Mouse (Mus musculus) heart, embryonic 14.5 days (tissue): ENCODE data around the gene Olfr955. TPM values are rescaled to one million over a fixed set of nuclear protein-coding genes. Genes with fewer than 3 reads are reported as not detected.

Experiments
- ATAC-seq: fragments of 200-750 bp; cut with Nextera tagmentation; 2 replicates; pipeline ENCODE4 v1.8.0; 2017; ENCODE audit warnings: low read depth, moderate TSS enrichment; ENCODE audit not compliant: insufficient number of reproducible peaks, insufficient read depth, low FRiP score
- H3K27ac ChIP-seq, 2 experiments: fragments of 200-500 bp in 1 of 2; fragments of 300-500 bp in 1 of 2; sonication (generic) in 1 of 2; replicated peaks in 1 of 2; 2 replicates each; pipeline ENCODE4 v1.5.1; 2012 to 2014; ENCODE audit warnings: low read depth in 2 of 2, low read length in 2 of 2, control low read depth in 1 of 2, mild to moderate bottlenecking in 1 of 2, mixed read lengths in 1 of 2; ENCODE audit not compliant: control insufficient read depth in 1 of 2, insufficient read depth in 1 of 2
- H3K27me3 ChIP-seq: fragments of 300-500 bp; sonication (generic); 2 replicates; pipeline ENCODE4 v1.6.1; 2014; ENCODE audit warnings: mild to moderate bottlenecking, low read length, control low read depth; ENCODE audit not compliant: control insufficient read depth, insufficient read depth
- H3K36me3 ChIP-seq: fragments of 300-500 bp; sonication (generic); 2 replicates; pipeline ENCODE4 v1.6.1; 2014; ENCODE audit warnings: mild to moderate bottlenecking, control low read depth, low read length, mixed read lengths; ENCODE audit not compliant: control insufficient read depth, insufficient read depth
- H3K4me1 ChIP-seq, 2 experiments: fragments of 200-500 bp in 1 of 2; fragments of 300-500 bp in 1 of 2; sonication (generic) in 1 of 2; 2 replicates each; pipeline ENCODE4 v1.6.1; 2012 to 2014; ENCODE audit warnings: low read length in 2 of 2, control low read depth in 1 of 2, mixed read lengths in 1 of 2; ENCODE audit not compliant: control insufficient read depth in 2 of 2, insufficient read depth in 2 of 2
- H3K4me2 ChIP-seq: fragments of 300-500 bp; sonication (generic); 2 replicates; pipeline ENCODE4 v1.6.1; 2014; ENCODE audit warnings: mild to moderate bottlenecking, low read length
- H3K4me3 ChIP-seq, 2 experiments: fragments of 200-500 bp in 1 of 2; fragments of 300-500 bp in 1 of 2; sonication (generic) in 1 of 2; 2 replicates each; pipeline ENCODE4 v1.5.1; 2012 to 2014; ENCODE audit warnings: low read length in 2 of 2, mild to moderate bottlenecking in 2 of 2, control low read depth in 1 of 2, low read depth in 1 of 2, moderate library complexity in 1 of 2; ENCODE audit not compliant: control insufficient read depth in 1 of 2, insufficient read depth in 1 of 2
- H3K9ac ChIP-seq: fragments of 300-500 bp; sonication (generic); 2 replicates; pipeline ENCODE4 v1.6.1; 2014; ENCODE audit warnings: mild to moderate bottlenecking, low read length
- H3K9me3 ChIP-seq: fragments of 300-500 bp; sonication (generic); 2 replicates; pipeline ENCODE4 v1.6.1; 2016; ENCODE audit warnings: low read length, control low read depth; ENCODE audit not compliant: control insufficient read depth
- WGBS: fragments of 180-500 bp; shearing (Covaris S2); extraction: QIAGEN DNeasy Blood & Tissue Kit; methylation state at CpG from one replicate; pipeline ENCODE4 v1.1.7; 2014; 5-methylcytosine and 5-hydroxymethylcytosine counted together
- polyA plus RNA-seq: library from polyadenylated mRNA; unstranded; fragments of >200 nt; fragmentation: Nextera tagmentation; extraction: Ambion mirVana; gene quantifications from 2 replicates; pipeline ENCODE4 v1.2.1, GENCODE M21; 2014

Gene Olfr955
- polyA plus RNA-seq: not detected in 2 replicates

DNA sequence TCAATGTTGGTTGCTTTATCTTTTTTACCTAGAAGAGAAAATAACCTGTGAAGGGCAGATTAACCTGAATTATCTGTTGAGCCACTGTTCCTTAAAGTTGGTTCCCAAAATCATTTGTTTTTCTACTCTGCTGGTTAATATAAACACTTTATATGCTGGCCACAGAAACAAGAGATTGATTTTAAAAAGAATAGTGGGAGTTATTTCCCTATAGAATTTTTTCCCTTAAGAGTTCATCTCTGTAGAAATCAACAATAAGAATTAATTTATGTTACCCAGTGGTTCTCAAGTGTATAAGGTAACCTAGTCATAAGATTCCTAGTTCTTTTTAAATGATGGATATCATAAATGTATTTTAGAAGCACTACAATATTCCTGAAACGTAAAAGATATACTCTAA is at the start of gene Olfr955:
Gene Olfr955 (minus strand): TSS at position 101 of the 400 bp plus-strand sequence.
- H3K9me3 ChIP-seq: no peaks in the 10 kb centered on the region
- no peak within 1 kb of the TSS for H3K4me3 ChIP-seq
- no peaks in the 10 kb centered on the region for H3K4me1 ChIP-seq
- no peak for ATAC-seq
- no peak within 1 kb of the TSS for H3K9ac ChIP-seq
- WGBS: 44% methylated on average over 1 of the region's 1 CpGs
- no peaks in the 10 kb centered on the region for H3K36me3 ChIP-seq
- H3K27ac ChIP-seq: no peak within 1 kb of the TSS
- no peak within 1 kb of the TSS for H3K4me2 ChIP-seq
- H3K27me3 ChIP-seq: no peaks in the 10 kb centered on the region

DNA sequence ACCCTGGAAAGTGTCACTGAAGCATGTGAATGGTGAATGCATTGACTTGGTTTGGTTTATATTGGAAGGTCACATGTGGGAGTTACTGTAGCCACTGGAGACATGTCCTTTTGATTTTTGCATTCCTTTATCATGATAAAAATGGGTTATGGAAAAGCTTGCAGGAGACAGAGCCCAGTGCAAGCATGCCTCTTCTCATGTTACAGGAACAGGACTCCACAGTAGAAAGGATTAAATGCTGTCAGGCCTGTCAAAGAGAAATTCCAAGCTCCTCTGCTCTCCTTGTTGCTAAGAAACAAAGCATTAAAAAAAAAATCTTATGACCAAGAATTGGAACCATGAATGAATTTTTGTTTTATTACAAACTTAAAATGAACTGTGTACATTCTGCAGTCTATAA is 46.9 kb upstream of the Olfr955 start:
- no peak for ATAC-seq
- Histone ChIP-seq H3K4me1 (no peaks in the 10 kb centered on the region), H3K4me3 (no peak overlapping the region), H3K27me3 (no peaks in the 10 kb centered on the region), H3K4me2 (no peak overlapping the region), H3K9me3 (no peaks in the 10 kb centered on the region), H3K9ac (no peak overlapping the region), H3K36me3 (no peaks in the 10 kb centered on the region), H3K27ac (no peak overlapping the region)

DNA sequence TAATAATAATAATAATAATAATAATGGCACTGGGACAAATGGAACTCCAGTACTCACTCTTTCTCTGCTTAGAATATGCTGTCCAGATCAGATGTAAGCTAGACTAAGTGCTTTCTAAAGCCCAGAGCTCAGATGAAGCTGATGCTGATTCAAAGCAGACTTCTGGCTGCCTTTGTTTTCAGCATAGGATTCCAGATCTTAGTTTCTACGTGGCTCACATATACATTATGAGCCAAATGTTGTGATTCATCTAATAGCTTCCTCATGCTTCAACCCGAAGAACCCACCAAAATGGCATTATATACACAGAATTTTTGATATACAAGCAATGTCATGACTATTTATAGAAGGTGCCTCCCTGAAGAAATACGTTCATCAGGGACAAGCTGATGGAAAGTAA is 43.8 kb upstream of the Olfr955 start, which contains the start of gene Olfr957:
Gene Olfr957 (minus strand): TSS at position 279 of the 400 bp plus-strand sequence.
- Histone ChIP-seq H3K27ac (no peak within 1 kb of the TSS), H3K36me3 (no peaks in the 10 kb centered on the region), H3K27me3 (no peaks in the 10 kb centered on the region), H3K4me2 (no peak within 1 kb of the TSS), H3K9ac (no peak within 1 kb of the TSS), H3K4me3 (no peak within 1 kb of the TSS), H3K4me1 (no peaks in the 10 kb centered on the region), H3K9me3 (no peaks in the 10 kb centered on the region)
- ATAC-seq: no peak
- 63% methylated on average over 3 of the region's 3 CpGs for WGBS

DNA sequence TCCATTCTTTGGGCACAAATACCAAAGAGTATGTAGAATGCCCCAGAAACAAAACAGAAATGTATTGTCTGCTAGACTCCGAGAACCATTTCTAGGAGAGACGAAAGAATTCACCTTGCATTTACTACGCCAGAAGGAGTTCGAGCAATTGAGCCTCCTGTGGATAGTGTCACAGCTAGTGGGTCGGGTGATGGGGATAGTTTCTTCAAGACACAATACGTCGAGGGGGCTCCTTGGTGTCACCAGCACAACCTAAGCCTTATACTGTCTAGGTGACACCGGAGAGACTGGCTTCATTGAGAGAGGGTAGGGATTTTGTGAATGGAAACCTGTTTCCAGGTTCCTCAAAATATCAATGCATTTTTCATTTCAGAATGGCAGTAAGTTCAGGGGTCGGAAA is 37.7 kb upstream of the Olfr955 start:
- Histone ChIP-seq H3K27ac (no peak overlapping the region), H3K36me3 (no peaks in the 10 kb centered on the region), H3K9ac (no peak overlapping the region), H3K4me2 (no peak overlapping the region), H3K9me3 (no peaks in the 10 kb centered on the region), H3K4me3 (no peak overlapping the region), H3K27me3 (no peaks in the 10 kb centered on the region), H3K4me1 (no peaks in the 10 kb centered on the region)
- 72% methylated on average over 9 of the region's 9 CpGs for WGBS
- no peak for ATAC-seq

DNA sequence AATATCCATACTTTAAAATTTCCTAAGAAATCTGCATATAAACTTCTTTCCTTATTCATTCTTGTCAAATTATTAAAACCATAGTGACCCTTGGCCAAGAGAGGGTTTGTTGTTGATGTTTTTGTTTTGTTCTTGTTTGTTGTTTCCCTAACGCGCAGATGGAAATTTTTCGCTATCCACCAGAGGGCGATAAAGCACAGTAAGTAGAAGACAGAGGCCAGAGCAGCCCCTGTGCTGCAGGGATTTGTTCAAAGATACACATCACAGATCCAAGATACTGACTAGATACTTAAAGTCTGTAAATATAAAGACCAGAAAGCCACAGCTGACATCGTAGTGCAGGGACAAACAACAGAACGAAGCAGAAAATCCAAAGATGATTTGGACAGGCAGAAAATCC is 37.3 kb upstream of the Olfr955 start:
- no peak overlapping the region for H3K4me3 ChIP-seq
- H3K4me2 ChIP-seq: no peak overlapping the region
- H3K4me1 ChIP-seq: no peaks in the 10 kb centered on the region
- H3K9ac ChIP-seq: no peak overlapping the region
- 10% methylated on average over 6 of the region's 6 CpGs for WGBS
- no peak overlapping the region for H3K27ac ChIP-seq
- no peaks in the 10 kb centered on the region for H3K9me3 ChIP-seq
- no peak for ATAC-seq
- no peaks in the 10 kb centered on the region for H3K27me3 ChIP-seq
- H3K36me3 ChIP-seq: no peaks in the 10 kb centered on the region

DNA sequence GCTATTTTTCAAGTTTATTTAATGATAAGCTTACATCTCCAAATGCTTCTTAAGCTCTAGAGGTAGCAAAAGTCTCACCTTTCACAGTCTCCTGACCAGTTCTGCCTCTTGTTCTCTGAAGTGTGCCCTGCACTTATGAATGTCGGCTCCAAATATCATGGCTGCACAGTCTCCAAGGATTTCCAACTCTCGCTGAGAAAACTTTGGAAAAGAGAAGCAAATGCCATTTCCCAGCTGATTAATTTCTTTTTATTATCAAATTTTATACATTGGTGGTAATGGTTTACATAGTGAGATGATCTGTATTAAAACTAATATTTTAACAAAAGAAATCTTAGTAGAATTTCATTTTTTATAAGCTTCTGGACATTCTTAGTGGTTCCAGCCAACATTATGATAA is 22.2 kb upstream of the Olfr955 start, which contains the start of gene Olfr44:
Gene Olfr44 (minus strand): TSS at position 101 of the 400 bp plus-strand sequence.
- Histone ChIP-seq H3K9ac (no peak within 1 kb of the TSS), H3K27ac (no peak within 1 kb of the TSS)
- WGBS: 75% methylated on average over 2 of the region's 2 CpGs

DNA sequence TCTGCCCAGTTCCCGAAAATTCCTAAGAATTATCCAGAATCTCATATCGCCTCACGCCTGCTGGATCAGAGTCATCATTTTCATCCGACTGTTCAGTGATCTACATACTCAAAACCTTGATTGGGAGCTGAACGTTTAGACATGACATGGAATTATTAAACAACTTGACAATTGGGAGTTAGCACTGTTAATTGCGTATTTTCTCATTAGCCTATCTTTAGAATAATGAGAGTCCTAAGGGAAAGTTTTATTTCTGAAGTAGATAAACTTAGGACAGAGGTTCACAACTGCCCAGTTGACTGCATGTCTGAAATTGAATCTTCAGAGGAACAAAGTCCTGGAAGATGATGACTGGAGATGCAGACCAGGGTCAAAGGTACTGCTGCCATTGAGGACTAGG is 15.3 kb downstream of the Olfr955 start, which contains the start of gene Olfr954:
Gene Olfr954 (plus strand): TSS at position 301 of the 400 bp plus-strand sequence.
- H3K9me3 ChIP-seq: no peaks in the 10 kb centered on the region
- 75% methylated on average over 6 of the region's 6 CpGs for WGBS
- no peak for ATAC-seq

More for the DNA sequence above, 22.2 kb upstream of the Olfr955 start, which contains the start of gene Olfr44:
- Histone ChIP-seq H3K36me3 (no peaks in the 10 kb centered on the region), H3K27me3 (no peaks in the 10 kb centered on the region), H3K4me3 (no peak within 1 kb of the TSS), H3K9me3 (no peaks in the 10 kb centered on the region), H3K4me1 (no peaks in the 10 kb centered on the region), H3K4me2 (no peak within 1 kb of the TSS)
- no peak for ATAC-seq

DNA sequence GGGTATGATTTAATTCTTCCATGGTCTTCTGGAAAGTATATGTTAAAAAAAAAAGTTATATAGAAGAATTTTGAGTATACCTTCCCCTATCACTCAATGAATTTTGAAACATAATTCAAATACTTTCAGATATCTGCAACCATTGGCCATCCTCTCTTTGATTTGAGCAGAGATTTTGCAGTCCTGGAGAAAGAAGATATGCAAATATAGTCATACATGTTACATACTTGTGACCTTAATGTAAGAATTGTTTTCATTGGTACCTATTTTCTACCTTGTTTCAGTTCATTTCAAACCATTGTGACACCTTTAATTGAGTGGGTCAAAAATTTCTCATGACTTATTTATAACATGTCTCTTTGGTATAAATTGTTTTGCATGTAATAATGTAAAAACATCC is 44.7 kb downstream of the Olfr955 start, which contains the start of gene Olfr952:
Gene Olfr952 (minus strand): TSS at position 101 of the 400 bp plus-strand sequence.
- H3K27me3 ChIP-seq: no peaks in the 10 kb centered on the region
- H3K27ac ChIP-seq: no peak within 1 kb of the TSS
- H3K9me3 ChIP-seq: no peaks in the 10 kb centered on the region
- no peak within 1 kb of the TSS for H3K9ac ChIP-seq
- no peaks in the 10 kb centered on the region for H3K4me1 ChIP-seq
- no peaks in the 10 kb centered on the region for H3K36me3 ChIP-seq
- no peak within 1 kb of the TSS for H3K4me3 ChIP-seq
- no peak for ATAC-seq
- H3K4me2 ChIP-seq: no peak within 1 kb of the TSS

More for the DNA sequence above, 15.3 kb downstream of the Olfr955 start, which contains the start of gene Olfr954:
- Histone ChIP-seq H3K4me1 (no peaks in the 10 kb centered on the region), H3K36me3 (no peaks in the 10 kb centered on the region), H3K4me2 (no peak within 1 kb of the TSS), H3K27me3 (no peaks in the 10 kb centered on the region), H3K27ac (no peak within 1 kb of the TSS), H3K9ac (no peak within 1 kb of the TSS), H3K4me3 (no peak within 1 kb of the TSS)
